Mouse (Mus musculus) brain, embryonic 18.5 days (tissue): Measurements from ENCODE around the gene Kidins220.

Experiments used
- DNase-seq: peaks from one replicate; pipeline ENCODE4 v3.0.0-alpha.2; 2012; ENCODE audit warnings: low read depth, low spot score

Gene Kidins220

DNA sequence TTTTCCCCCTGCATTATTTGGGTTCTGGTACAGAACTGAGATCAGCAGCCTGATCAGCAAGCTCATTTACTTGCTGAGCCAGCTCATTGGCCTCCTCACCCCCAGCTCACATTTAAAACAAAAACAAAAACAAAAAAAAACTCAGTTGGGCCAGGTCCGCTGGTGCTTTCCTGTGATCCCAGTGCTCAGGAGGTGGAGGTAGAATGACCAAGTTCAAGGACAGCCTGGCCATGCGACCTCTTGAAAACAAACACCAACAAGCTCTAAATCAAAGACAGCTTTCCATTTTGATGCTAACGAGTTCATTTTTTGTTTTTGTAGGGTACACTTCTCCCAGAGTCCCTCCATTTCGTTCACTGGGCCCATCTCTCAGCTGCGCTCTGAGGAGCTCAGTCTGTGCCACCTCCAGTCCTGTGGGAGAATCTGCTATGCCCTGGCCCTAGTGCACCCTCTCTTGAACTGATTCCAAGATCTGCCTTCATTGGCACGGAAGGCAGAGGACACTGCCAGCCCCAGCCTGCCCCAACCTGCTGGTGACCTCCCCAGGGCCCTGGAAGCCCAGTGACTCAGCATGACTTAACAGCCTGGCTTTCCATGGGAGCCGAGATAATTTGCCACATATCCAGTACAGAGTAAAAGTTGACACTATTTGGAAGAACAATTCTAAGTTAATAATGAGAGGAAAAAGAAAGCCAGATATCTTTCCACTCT, 135.4 kb downstream of the Kidins220 start:
- no peak for DNase-seq

DNA sequence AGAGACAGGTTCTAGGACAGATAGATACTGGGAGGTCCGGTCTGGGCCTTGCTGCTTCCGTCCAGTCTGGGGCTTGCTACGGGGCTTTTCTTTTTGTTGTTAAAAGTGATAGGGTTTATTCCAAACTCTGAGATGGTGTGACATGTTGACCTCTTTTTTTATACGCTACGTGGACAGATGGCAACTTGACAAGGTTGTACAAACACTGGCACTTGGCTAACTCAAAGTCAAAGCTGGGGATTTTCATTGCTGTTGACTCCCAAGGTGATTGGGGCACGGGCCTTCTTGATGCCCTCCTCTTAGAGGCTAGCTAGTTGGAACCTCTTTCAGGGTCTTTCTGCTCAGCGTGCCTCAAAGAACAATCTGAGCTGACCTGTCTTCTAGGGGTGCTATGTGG, 136.0 kb downstream of the Kidins220 start:
- DNase-seq, result no peak
